Mouse (Mus musculus) heart, postnatal 14 days (tissue): ENCODE results near the gene Col6a5. TPM values are rescaled to one million over a fixed set of nuclear protein-coding genes. Genes with fewer than 3 reads are reported as not detected.
A peak's percentile ranks its signal among the peaks of the same experiment; 100 is the strongest.
"Not testable (repeated sequence)": the region's sequence is repeated elsewhere in the genome, so short reads cannot be mapped to it uniquely, and the experiment has no call there.

Source experiments
- DNase-seq, 2 experiments: peaks; one replicate each; pipeline ENCODE4 v3.0.0; 2021 to 2022
- intact Hi-C: fragments of 180-260 bp; cut with DNase I; formaldehyde crosslinking; loops from one replicate; pipeline ENCODE4 v1.15.1; 2025
- total RNA-seq, 2 experiments: library from RNA; stranded (reverse); gene quantifications; 2 replicates each; pipeline ENCODE4 v1.2.3; 2021

Gene Col6a5
- total RNA-seq, 2 experiments from 2014 or later, result 0.98 to 1.0 TPM

DNA sequence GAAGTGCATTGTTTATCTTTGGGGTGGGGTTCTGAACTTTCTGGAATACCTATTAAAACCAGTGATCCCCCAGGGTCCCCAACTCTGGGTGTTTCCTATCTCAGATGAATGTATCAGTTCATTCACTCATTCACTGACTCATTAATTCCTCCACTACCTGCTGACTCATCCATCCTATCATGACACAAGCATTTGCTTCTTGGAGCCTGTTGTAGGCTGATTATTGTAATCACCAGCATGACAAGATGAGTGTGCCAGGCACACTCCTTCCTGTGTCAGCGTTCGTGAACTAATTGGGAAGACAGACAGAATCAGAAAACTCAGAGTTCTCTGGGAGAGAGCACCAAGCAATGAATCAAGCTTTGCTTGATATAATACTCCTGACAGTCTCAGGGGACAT, 36.8 kb downstream of the Col6a5 start:
- intact Hi-C loops, result no loop called here

DNA sequence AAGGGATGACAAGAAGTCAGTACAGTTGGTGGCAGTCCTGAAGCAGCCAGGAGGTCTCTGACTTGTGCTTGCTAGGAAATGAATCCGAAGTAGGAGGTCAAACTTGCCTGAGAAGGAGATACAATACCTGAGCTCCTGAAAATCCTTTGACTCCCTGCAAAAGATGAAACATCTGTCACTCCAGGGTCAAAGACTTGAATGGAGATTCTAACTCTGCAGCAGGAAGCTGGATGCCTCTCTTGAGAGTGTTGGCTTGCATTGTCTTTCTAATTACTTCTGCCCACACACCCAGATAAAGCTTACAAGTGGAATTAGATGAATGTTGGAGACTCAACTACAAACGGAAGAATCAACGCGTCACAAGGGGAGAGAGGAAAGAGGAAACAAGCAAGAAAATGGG, 45.3 kb downstream of the Col6a5 start:
- intact Hi-C loops, result no loop called here
- DNase-seq, result no peak

More for the DNA sequence above, 36.8 kb downstream of the Col6a5 start:
- no peak for DNase-seq

DNA sequence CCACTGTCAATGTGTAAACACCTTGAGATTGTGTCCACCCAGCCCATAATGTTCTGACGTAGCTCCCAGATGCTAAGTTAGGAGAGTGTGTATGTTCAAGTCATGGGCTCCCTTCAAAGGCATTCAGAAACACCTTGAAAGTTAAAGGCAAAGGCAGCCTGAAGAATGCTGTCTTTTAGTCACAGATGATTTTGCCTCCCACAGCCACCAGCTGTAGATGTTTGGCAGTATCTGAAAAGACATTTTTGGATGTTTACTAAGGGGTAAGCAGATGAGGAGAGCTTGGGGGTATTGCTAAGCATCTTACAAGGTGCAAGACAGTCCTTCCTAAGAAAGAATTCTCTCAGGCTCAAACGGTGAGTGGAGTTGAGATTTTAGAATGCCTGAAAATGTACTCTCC, 50.3 kb downstream of the Col6a5 start:
- intact Hi-C loops, result no loop called here

GRCm38 (mm10) chr9:105909352-105909751, 51.1 kb downstream of the Col6a5 start:
- intact Hi-C loops, result no loop called here

More for the DNA sequence above, 50.3 kb downstream of the Col6a5 start:
- DNase-seq, result no peak

DNA sequence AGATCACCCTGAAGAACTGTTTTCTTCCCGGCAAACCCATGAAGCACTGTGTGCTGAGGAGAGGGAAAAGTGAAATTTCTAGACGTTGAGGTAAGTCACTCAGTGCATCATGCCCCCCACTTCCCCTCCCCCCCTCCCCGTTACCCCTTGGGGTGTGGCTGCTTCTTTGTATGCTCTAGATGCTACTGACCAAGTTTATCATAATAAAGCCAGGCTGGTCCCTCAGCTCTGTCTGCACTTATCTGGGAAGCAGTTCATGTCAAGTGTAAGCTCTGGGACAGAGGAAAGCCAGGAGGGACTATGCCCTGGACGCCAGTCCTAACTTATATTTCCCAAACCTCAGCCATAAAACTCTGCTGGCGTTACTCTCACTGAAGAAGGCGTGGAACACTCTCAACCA, 53.0 kb downstream of the Col6a5 start:
- no peak for DNase-seq
- intact Hi-C loops, result no loop called here

More at GRCm38 (mm10) chr9:105909352-105909751, 51.1 kb downstream of the Col6a5 start:
- DNase-seq, result no peak

GRCm38 (mm10) chr9:105887521-105887920, 72.9 kb downstream of the Col6a5 start:
- intact Hi-C loops, result no loop called here

GRCm38 (mm10) chr9:105884656-105885430, 75.6 kb downstream of the Col6a5 start:
- no peak for DNase-seq
- intact Hi-C loops, result no loop called here

More at GRCm38 (mm10) chr9:105887521-105887920, 72.9 kb downstream of the Col6a5 start:
- DNase-seq, result no peak

DNA sequence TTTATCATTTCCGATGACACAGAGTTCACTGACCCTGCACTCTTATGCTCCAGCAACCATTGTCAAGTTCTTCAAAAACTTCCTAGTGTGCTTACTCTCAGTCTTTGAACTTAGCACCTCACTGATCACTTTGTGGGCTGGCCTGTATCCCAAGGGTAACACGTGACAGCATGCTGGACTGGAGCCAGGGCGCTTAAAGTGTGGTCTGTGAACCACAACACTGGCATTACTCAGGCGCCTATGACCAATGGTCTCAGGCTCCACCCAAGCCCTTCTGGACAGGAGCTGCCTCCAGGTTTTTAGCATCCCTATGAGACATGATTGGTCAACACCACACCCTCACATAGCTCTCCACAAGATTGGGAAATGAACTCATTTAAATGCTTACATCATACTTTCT, 79.7 kb downstream of the Col6a5 start:
- DNase-seq, result no peak
- intact Hi-C loops, result no loop called here

- no peak for DNase-seq
- intact Hi-C loops, result no loop called here
Observed at GRCm38 (mm10) chr9:105878365-105879108, 81.9 kb downstream of the Col6a5 start.

DNA sequence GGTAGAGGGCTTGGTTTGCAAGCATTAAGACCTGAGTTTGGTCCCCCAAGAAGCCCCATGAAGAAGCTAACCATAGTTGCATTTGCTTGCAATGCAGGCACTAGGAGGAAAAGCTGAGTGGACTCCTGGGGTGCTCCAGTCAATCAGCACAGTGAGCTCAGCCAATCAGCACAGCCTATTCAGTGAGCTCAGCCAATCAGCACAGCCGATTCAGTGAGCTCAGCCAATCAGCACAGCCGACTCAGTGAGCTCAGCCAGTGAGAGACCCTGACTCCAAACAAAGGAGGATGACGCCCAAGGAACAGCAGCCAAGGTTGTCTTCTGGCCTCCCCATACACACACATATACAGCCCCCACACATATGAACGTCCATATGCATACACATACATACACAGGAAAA, 84.3 kb downstream of the Col6a5 start:
- intact Hi-C loops, result no loop called here
- no peak for DNase-seq

- intact Hi-C loops, result no loop called here
- DNase-seq, result peak; percentile 38 to 54
Observed at GRCm38 (mm10) chr9:105871643-105872042, 88.8 kb downstream of the Col6a5 start.

DNA sequence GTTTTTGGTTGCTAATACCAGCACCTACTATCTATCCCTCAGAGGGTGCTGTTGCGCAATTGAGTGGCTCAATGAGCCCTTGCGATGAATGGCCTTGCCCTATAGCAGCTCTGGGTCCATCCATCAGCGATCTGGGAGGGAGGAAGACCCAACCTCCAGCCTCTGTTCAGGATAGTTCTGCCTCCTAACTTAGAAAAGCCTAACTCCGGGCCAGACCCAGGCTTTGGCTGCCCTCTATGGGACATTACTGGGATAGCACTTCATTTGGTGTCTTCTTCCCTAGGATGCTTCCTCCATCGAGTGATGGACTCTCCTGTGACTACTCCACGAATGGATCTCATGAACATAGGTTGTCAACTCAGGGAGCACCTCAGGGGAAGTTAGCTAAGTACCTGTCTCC, 102.7 kb downstream of the Col6a5 start:
- intact Hi-C loops, result loop anchor here (1.0 to 10.0 kb wide), 2 partner anchors 164 to 257 kb away; no protein-coding TSS in a partner anchor
- peak; percentile 65 to 84 for DNase-seq

DNA sequence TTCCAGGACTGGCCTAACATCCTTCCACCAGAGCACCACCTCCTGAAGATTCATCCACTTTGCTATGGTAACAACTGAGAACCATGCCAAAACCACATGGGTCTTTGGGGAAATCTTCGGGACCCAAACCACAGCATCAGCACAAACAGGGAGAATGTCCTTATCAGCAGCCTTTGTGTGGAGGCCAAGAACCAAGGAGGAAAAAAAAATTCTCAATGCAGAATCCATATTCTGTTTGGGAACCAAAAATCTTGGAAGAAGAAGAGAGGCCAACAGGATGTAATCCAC, 107.7 kb downstream of the Col6a5 start:
- DNase-seq, result no peak

GRCm38 (mm10) chr9:105852015-105852777, 108.2 kb downstream of the Col6a5 start:
- peak; percentile 10 to 23 for DNase-seq
- intact Hi-C loops, result loop anchor here (10.0 kb wide), 1 partner anchor 263 kb away; no protein-coding TSS in a partner anchor

More for the DNA sequence above, 107.7 kb downstream of the Col6a5 start:
- intact Hi-C loops, result loop anchor here (10.0 kb wide), 1 partner anchor 262 kb away; no protein-coding TSS in a partner anchor

GRCm38 (mm10) chr9:105851011-105851410, 109.4 kb downstream of the Col6a5 start:
- intact Hi-C loops, result loop anchor here (10.0 kb wide), 1 partner anchor 264 kb away; no protein-coding TSS in a partner anchor
- DNase-seq, result no peak

DNA sequence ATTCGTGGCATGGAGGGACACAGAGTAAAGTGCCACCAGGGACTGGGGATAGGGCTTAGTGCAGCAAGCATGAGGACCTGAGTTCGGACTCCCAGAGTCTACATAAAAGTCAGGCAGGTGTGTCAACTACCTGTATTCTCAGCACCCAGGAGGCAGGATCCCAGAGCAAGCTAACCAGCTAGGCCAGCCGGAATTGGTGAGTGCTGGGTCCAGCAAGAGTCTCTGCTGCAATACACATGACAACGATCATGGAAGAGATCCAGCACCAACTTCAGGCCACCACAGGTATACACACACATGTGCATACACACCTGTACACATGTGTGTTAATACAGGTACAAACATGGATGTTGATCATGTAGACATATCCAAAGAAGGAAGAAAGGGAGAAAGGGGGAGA, 112.0 kb downstream of the Col6a5 start:
- no peak for DNase-seq
- intact Hi-C loops, result no loop called here

- no peak for DNase-seq
- intact Hi-C loops, result no loop called here
Observed at GRCm38 (mm10) chr9:105847261-105847660, 113.2 kb downstream of the Col6a5 start.

DNA sequence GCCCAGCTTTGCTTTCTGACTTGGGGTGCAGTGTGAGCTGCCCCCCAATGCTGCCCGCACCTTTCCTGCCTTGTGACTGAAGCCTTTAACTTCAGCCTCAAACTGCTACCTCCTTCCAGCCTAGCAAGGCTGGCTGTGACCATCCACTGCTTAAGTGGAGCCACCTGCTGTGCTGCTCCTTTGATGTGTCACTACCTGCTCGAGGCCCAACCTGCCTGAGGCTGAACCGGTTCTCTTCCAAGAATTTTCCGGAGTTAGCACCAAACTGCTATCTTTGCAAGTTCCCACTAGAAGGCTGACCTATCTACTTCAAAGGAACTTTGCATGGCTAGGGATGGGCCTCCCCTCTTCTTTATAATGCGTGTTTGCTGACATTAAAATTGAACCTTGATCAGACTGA, 119.1 kb downstream of the Col6a5 start:
- intact Hi-C loops, DNase-seq: not testable (repeated sequence)

DNA sequence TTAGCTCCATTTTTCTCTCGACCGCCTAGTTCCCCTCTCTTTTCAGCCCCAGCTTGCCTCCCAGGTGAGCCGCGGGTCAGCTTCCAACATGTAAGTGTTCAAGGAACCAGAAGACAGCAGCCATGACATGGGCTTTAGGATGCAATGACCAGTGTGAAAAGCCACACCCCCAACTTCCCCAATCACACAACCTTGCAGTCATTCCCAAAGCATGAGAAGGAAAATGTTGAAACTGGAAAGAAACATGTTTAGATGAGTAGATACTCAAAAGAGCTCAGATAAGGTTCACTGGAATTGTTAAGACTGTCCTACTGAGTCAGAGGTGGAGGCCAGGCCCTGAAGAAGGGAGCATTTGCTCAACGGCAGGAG, 121.3 kb downstream of the Col6a5 start:
- intact Hi-C loops, result no loop called here
- no peak for DNase-seq

DNA sequence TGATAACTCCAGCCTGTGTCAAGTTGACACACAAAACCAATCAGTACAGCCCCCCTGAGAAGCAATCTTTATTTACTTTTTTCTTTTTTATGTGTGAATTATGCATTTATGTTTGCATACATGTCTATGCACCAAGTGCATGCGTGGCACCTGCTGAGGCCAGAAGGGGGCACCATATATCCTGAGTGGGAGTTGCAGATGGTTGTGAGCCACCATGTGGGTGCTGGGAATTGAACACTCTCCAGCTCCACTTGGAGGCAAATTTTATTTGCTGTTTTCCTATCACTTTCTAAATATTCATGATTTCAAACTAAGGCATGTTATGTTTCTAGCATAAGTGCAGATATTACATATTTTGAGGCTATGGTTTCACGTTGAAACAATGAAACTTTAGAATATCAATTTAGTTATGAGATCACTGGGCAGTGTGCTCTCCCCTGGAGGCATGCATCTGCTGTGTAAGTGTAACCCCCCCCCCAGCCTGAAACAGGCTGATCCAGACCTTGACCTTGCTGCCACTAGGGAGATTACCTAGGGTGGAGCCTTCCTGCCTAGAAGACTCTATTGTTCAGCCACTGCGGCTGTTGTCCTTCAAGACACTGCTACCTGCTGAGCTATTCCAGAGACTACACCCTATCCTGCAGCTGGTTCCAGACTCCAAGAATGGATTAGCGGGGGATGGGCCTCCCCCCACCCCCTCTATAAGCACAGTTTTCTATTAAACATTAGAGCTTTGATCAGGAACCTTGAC, 121.9 kb downstream of the Col6a5 start:
- intact Hi-C loops, result no loop called here
- DNase-seq, result no peak
